Mouse (Mus musculus): ENCODE results near the gene Ankrd26.
"Not testable (repeated sequence)": the region's sequence is repeated elsewhere in the genome, so short reads cannot be mapped to it uniquely, and the experiment has no call there.

Gene Ankrd26

DNA sequence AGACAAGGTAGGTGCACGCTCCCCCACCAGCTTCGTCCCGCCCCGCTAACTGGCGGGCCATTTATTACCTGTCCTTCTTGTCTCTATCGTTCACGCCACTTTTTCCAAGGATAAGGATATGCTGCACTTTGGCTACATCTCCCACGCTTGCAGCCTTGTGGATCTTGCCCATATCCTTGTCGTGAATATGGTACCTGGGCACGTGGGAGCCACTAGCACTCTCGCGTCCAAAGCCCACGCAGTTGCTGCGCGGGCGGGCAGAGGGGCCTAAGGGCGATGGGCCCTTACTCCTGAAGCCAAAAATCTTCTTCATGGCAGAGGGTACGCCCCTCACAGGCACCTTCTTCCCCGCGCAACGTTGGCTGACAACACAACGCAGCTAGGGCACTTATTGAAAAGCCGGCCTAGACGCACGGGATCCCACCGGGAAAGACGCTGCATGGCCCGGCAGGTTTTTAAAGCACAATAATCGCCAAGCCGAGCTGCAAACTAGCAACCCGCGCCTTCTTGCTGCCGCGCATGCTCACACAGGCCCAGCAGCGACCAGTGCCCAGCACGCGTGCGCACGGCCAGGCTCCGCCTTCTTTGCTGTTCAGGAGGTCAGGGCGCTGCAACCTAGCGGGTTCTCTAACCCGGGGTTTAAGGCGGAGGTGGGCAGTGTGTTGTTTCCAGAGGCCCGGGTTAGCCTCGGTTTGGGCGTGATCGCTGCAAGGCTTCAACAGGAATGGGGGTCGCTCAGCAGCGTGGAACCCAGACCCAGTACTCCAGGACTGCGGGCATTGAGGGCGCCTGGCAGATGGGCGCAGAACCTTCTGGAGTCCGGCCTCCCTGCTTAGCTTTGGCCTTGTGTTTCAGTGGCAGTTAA, at the start of gene Ankrd26:
Gene Ankrd26, minus strand, starts transcription at position 482 of the 865 bp plus-strand sequence.
- DNase-seq (ENCODE audit: low read depth, low spot score): peak; percentile 96

DNA sequence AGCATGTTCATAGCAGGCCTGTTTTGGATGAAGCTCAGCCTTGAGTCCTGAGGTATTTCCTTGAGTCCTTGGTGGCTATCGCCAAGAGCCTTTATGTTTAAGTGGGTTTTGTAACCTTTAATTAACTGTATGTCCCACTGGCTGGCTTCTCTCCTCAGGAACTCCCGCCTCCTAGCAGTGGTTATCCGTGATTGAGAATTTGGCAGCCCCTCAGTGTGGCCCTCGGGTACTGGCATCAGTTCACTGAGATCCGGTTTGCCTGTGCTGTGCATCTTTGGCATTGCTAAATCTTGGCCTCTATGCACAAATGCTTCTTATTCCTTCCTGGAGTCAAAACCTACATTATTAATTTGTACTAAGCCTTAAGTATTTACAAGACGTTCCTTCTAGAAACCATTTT, 46.9 kb upstream of the Ankrd26 start:
- DNase-seq (ENCODE audit: low read depth, low spot score): no peak

DNA sequence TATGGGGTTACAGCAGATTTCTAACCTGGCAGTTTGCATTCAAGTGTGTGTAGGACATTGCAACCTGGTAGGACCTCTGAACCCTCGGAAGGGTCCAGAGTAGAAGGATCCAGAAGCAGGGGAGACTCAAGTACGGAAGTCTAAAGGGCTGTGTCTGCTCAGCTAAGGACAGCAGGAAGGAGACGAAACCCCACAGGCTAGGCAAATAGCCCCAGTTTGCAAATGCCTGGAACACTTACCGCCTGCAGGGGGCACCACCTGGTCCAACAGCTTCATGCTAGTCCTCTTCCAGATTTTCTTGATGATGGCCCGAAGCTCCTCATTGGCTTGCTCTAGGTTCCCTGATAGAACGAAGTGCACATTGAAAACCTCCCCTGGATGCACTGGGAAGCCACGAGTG, 43.9 kb upstream of the Ankrd26 start:
- DNase-seq (ENCODE audit: low read depth, low spot score): peak; percentile 33

DNA sequence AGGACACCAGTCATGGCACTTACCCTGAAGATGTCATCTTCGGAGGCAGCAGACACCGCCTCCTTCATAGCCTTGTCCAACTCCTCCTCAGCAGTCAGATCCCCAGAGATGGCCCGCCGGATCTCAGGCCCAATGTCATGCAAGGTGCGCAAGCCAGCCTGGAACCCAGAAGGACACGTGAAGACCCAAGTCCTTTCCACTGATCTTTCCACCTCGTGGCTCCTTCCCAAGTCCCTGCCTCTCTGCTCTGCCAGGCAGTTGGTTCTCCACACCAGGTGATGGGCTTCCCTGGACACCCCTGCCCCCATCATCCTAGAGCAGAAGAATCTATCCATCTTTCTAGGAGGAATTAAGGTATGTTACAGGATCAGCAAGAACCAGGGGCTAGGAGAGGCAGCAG, 41.8 kb upstream of the Ankrd26 start:
- DNase-seq (ENCODE audit: low read depth, low spot score): no peak

DNA sequence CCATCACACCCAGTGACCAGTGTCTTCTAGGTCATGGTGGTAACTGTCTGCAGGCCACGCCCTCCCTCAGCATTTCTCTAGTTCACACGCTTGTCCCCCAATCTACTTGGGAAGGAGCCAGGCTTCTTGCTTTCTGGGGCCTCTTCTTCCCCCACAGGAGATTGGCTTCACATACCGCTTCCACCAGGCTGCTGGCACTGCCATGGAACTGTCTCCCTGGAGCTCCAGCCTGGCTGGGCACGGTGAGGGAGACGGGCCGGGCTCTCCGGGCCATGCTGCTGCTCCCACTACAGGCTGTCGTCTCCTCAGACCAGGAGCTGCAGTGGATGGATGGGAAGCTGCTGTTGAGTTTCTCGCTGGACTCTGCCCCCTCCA, 33.6 kb upstream of the Ankrd26 start:
- DNase-seq (ENCODE audit: low read depth, low spot score): no peak

DNA sequence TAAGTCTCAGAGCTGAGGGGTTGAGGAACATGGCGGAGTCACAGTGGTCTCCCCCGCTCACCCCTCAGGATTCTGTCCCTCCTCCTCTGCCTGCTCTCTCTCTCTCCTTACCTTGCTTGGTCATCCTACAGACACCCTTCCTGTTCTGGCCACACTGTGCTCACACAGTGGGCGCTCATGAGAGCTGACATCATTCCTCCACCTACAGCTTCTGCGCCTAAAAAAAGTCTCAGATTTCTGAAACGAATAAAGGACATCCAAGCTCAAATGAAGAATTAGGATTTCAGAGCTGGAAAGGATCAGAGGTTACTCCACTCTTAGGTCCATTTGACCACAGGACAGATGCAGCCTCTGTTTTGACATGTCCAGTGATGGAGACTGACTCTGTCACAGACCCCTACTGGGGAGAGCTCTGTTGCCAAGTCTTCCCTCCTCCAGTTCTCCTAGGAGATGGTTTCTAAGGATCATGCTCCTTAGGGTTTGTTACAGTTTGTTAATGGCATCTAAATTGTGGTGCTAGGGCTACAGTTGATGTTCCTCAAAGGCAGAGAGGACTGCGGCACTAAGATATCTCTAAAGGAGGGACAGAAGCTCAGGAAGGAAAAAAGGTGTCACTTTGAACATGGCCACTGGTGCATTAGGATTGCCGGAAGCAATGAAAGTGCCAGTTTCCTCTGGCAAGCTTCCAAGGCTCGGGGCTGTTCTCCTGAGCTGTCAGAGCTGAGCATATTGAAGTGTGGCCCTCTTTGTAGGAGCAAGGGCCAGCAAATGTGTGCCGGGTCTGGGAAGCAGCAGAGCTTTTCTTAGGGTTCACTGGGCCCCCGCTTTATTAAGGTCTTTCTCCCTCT, 33.0 kb upstream of the Ankrd26 start:
- DNase-seq (ENCODE audit: low read depth, low spot score): no peak

DNA sequence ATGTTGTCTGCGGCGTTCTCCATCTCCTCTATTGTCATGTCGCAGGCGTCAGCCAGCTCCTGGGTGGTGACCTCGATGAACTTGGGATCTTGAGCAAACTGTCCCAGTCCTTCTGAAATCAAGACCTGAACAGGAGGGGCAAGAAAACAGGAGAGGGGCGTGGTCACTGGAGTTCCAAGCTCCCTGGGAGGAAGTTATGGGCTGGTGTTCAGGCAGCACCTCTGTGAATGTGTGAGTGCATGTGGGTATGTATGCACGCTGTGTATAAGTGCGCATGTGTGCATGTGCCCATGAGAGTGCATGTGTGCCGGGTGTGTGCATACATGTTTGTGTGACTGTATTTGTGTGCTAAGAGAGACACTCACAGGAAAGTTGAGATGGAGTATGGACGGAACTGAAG, 32.0 kb upstream of the Ankrd26 start:
- no peak for DNase-seq (ENCODE audit: low read depth, low spot score)

DNA sequence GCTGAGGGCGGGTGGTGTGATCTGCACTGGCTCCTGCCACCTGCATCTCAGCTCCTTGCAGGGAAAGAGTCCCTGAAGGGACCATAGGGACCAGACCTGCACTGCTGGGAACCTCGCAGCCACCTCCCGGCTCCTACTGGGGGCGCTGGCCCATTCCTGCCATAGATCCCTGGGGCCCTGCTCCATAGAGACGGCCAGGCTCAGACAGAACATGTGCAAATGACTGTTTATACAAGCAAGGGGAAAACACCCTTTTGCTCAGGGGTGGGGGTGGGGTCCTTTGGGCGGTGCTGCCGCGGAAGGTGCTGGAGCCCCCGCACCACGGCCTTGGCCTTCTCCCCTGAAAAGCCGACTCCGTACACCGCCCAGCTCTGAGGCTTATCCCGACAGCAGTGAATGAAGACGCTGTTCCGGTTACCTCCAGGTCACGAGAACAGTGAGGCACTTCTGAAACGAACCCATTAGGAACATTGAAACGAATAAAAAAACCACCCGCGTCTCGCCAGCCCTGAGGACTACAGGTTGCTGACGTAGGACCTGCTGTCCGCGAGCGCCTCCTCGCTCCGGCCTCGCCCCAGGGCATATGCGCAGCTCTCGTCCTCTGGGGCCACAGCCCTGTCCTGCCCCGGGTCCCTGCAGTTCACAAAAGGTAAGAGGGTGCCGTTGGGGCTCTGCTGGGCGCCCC, 31.5 kb upstream of the Ankrd26 start:
- DNase-seq (ENCODE audit: low read depth, low spot score): no peak

DNA sequence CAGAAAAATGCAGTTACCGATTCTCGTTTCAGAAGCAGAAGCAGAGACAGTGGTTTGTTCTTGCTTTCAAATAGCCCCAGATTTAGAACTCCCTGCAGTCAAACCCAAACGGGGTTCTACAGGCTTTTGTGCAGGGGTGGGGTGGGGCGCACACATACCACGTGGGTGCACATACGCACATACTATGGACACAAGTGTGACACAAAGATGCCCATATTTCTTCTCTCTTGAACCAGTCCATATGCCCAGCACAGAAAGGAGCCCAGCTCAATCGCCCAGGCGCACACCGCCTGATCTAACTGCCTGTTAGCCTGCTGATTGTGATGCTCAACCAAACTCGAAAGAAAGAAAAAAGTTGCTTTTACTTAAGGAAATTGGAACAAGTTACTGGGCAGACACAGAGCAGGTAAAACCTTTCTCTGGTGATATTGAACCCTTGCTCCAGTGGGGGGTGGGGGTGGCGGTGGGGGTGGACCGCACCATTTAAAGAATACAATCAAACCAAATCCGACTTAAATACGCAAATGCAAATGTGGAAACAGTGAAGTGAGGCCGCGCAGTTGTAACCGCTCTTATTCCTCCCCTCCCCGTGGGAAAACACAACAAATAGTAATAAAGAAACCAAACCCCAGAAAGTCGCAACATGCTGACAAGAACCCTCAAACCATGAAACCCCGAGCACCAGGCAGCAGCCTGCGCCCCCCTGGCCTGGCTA, 30.8 kb upstream of the Ankrd26 start:
- DNase-seq (ENCODE audit: low read depth, low spot score): no peak

DNA sequence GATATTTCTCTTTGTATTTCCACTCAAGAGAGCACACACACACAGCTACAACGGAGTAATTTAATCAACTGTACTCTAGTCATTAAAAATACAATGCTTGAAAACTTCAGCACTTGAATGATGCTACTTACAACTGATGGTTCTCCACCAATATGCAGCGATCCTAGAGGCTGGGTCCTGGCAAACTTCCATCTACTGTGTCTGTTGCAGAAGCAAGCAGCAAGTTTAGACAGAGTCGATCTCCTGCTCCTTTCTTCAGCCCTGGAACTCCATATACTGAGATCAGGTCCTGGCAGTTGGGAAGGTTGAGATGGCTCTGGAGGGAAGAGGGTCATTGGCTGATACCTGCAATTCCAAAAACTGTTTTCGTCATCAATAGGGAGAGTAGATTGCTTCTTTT, 16.7 kb upstream of the Ankrd26 start:
- not testable (repeated sequence) for DNase-seq (ENCODE audit: low read depth, low spot score)

DNA sequence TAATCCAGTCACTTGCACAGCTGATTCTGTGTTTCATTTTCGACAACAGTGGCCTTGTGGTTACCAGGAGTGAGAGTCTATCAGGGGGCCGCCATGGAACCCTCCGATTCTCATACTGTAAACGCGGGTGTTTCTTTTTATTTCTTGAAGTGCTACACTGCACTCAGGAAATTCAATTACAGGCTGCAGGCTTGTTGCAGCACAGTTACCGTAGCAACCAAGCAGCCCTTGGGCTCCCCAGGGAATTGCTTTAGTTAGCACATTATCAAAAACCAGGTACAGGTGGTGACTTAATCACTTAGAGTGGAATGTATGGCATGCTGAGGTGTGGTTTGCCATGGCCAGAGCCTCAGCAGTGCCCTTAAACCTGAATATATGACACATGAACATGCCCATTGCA, 12.3 kb upstream of the Ankrd26 start:
- DNase-seq (ENCODE audit: low read depth, low spot score): no peak

DNA sequence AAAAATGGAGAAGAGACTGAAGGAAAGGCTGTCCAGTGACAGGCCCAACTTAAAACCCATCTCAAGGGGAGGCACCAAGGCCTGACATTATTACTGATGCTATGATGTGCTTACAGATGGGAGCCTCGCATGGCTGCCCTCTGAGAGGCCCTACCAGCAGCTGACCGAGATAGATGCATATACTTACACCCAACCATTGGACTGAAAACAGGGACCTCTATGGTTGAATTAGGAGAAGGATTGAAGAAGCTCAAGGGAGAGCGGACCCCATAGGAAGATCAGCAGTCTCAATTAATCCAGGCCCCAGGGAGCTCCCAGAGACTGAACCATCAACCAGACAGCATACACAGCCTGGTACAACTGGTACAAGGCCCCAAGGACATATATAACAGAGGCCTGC, 5.8 kb upstream of the Ankrd26 start:
- DNase-seq (ENCODE audit: low read depth, low spot score): no peak

DNA sequence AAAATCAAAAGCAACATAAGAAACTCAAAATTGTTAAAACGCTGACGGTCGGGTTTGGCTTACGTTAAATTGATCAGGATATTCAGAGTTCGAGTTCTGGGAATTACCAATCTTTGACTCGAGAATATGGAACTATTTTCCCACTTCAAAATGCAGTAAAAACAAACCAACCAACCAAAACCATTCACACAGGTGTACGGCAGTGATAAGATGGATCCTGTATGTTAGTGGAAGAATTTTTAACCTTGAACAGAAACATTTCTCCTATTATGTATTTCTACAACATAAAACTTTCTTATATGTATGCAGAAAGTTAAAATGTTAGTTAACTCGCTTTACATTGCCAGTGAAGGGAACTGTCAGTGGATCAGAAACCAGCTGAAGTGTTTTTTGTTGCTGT, 801 bp downstream of the Ankrd26 start:
- no peak for DNase-seq (ENCODE audit: low read depth, low spot score)

DNA sequence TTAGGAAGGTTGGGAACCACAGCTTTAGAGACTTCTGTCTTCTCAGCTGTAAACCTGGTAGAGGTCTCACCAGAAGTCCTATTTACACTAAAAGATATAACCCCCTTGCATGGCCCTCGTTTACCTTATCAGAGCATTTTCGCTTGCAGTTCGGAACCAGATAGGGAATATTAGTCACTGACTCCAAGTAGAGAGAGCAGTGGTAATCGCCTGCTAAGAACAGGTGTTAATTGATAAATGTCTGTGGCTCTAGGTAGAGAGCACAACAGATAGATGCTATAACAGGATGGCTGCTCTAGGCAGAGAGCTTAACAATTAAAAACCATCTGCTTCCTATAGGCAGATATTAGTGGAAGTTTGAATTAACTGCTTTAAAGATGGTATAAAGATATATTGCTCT, 23.4 kb downstream of the Ankrd26 start:
- DNase-seq (ENCODE audit: low read depth, low spot score): no peak

DNA sequence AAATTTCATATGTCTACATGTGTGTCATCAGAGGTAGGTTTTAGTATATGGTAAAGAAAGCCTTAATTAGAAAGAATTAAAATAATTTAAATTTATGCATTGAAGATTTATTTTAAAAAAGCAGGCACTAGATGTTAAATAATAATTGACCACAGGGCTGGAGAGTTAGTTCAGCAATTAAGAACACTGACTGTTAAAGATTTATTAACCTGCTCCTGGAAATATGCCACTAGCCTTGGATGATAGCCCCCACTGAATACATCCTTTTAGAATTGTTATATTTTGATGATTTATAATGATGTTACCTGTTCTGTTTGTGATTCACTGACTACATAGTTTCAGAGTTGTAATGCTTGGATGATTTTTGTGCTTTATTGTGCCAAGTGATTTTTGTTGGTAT, 24.8 kb downstream of the Ankrd26 start:
- DNase-seq (ENCODE audit: low read depth, low spot score): not testable (repeated sequence)

DNA sequence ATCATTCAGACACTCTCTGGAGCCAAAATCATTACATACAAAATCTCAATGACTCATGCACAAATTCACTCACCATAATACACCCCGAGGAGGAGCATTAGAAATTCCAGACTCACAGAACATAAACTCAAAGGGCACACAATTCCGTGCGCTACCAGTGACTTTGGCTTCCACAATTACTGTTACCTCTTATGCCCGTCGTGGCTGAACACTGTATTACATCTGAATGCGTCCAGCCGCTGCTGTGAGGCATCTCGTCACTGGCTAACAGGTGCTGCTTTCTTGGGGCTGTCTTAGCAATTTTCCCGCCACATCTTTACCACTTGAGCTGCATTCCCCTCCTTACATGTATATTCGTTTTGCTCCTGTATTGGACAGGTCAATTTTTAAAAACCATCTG, 26.7 kb downstream of the Ankrd26 start:
- no peak for DNase-seq (ENCODE audit: low read depth, low spot score)

DNA sequence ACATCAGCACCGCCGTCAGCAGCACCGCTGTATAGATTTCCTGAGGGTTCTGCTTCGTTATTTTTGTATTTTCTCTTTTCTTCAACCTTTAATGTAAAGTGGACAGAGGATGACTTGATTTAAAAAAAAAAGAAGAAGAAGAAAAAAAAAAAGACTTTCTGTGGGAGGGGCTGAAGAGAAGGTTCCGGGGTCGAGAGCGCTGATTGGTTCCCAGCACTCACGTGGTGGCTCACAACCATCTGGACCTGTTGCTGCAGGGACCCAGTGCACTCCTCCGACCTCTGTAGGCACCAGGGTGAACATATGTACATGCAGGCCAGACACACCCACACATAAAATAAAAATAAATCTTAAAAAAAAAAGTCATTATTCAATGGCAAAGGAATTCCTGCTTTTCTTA, 28.6 kb downstream of the Ankrd26 start:
- no peak for DNase-seq (ENCODE audit: low read depth, low spot score)

DNA sequence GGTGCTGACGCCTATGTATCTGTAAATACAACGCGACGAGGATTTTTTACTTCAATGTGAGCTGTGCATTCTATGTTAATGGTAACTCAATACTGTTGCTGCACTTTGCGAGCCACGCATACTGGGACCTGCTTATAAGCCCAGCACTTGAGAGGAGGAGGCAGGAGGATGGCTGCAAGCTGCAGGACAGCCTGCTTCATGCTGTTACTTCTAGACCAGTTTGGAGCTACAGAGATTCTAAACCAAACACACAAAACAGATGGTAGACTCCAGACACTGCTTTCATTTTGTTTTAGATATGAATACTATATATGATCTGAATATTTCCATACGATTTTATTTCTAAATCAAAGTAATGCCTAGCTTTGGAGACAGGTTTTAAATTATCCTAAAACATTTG, 41.4 kb downstream of the Ankrd26 start:
- DNase-seq (ENCODE audit: low read depth, low spot score): no peak

DNA sequence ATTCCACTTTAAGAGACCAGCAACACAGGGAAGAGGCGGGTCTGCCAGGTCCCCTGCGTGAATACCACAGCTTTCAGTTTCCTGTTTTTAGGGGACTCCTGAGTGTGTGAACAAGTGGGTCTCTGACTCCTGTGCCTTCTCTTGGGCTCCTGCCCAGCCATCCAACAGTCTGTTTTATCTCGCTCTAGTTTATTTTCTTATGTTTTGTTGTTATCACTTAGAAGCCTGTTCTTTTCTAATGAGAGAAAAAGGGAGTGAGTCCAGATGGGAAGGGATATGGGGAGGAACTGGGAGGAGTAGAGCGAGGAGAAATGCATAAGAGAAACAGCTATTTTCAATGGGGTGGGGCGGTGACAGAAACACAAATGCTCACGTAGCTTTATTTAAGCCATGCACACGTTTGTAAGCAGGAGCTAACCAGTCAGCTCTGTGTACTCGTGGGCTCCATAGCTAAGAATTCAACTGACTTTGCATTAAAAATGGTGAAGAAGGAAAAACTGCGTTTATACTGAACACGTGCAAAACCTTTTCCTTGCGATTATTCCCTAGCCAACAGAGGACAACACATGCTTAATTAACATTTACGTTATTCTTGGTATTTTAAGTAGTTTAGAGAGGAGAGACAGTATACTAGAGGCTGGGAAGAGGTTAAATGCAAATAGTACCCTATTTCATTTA, 48.6 kb downstream of the Ankrd26 start:
- no peak for DNase-seq (ENCODE audit: low read depth, low spot score)

DNA sequence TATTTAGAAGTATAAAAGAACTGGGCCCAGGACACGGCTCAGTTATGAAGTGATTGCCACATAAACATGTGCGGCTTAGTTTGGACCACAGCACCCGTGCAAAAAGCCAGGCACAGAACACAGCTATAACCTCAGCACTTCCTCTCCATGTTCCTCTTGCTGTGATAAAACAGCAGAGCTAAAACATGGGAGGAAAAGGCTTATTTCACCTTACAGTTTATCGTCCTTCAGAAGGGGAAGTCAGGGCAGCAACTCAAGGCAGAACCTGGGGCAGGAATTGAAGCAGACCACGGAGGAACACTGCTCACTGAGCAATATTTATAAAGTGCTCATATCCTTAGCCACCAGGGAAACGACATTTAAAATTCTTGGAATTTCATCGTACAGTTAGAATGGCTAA, 63.0 kb downstream of the Ankrd26 start:
- DNase-seq (ENCODE audit: low read depth, low spot score): no peak

DNA sequence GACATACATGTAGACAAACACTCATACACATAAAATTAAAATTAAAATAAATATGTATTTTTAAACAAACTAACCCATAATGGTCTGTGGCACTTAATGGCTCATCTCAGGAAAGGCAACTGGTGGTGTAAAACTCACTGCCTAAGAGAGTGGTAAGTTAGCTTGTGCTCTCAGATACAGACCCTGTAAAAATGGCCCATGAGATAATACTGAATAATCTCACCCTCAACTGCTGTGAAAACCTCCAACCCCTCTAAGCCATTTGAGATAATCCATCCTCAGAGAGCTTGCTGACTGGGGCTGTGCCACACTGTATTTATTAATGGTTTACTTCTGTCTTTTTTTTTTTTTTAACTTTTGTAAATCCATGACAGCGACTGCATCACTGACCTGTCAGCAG, 79.9 kb downstream of the Ankrd26 start:
- DNase-seq (ENCODE audit: low read depth, low spot score): no peak
